Mouse (Mus musculus) fat pad, adult 2 months (tissue): ENCODE measurements around the gene Slc6a16.

Source experiments
- DNase-seq: peaks from one replicate; pipeline ENCODE4 v3.0.0-alpha.2; 2011; ENCODE audit warnings: low read depth, low spot score; ENCODE audit errors: extremely low read depth

The Slc6a16 gene

GRCm38 (mm10) chr7:45240633-45241388, at the start of gene Slc6a16:
Gene Slc6a16, plus strand, starts transcription at chr7:45241085.
- no peak for DNase-seq

GRCm38 (mm10) chr7:45191161-45191560, 49.7 kb upstream of the Slc6a16 start:
- no peak for DNase-seq

- no peak for DNase-seq
Measured at GRCm38 (mm10) chr7:45191803-45192363, 49.0 kb upstream of the Slc6a16 start.

DNA sequence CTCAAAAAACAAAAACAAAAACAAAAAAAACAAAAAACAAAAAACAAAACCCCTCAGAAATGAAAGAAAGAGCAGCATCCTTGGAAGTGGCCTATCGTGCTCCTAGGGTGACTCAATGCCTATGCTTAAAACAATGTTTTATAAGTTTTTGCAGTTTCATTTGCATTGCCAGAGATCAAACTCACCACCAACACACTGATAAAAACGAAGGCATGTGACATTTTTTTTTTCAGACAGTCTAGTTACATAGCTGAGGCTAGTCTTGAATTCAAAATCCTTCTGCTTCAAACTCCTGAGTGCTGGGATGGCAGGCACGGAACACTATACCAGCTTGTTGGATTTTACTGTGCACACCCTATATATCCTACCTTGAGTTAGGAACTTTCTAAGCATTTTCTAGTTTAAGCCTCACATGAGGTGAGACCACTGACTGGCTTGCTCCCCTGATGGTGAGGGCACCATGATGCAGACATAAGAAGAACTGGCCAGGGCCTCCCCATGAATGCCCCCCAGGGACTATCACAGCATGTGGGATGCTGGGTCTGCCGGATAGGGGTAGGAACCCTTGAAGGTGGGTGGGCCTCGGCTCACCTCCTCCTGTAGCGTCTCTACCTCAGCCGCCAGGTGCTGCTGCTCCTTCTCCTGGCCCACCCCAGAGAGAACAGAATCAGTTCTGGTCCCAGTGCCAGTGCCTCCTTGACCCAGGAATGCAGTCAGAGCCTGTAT, 48.1 kb upstream of the Slc6a16 start:
- DNase-seq = no peak

GRCm38 (mm10) chr7:45193406-45193805, 47.5 kb upstream of the Slc6a16 start:
- DNase-seq = no peak

DNA sequence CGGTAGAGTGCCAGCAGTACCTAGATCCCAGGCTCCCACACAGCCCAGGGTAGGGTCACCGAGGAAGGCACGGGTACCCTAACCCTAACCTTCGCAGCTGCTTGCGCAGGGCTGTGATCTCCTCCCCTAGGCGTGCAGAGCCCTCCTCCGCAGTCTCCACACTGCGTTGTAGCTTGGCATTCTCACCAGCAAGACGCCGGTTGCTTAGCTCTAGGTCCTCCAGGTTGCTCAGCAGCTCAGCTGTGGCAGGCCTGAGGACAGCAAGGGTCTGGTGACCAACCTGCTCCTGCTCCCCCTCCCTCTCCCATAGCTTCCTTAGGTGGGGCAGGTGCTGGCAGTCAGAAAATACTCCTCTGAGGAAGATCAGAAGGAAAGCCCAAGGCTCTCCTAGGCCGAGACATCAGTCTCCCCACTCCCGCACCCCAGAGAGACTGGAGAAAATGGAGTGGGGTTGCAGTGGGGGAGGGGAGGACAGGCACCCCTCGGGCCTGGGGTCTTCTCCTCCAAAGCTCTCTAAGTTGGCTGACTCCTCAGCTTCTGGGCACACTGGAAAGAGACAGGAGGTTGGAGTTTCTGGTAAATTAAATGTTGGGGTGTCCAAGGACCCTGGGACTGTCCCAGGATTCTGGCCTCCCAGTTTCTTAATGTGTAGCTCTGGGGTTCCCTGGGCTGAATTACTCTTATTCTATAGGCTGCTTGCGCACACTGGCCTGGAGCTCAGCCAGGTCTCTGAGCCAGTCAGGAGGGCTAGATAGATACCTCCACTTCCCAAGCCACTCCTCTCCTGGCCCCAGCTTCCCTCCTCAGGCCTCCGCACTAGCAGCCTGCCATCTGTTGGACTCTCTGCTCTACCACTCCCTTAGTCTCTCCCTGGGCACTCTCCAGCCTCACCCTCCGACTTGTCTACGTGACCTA, 46.8 kb upstream of the Slc6a16 start:
- no peak for DNase-seq

DNA sequence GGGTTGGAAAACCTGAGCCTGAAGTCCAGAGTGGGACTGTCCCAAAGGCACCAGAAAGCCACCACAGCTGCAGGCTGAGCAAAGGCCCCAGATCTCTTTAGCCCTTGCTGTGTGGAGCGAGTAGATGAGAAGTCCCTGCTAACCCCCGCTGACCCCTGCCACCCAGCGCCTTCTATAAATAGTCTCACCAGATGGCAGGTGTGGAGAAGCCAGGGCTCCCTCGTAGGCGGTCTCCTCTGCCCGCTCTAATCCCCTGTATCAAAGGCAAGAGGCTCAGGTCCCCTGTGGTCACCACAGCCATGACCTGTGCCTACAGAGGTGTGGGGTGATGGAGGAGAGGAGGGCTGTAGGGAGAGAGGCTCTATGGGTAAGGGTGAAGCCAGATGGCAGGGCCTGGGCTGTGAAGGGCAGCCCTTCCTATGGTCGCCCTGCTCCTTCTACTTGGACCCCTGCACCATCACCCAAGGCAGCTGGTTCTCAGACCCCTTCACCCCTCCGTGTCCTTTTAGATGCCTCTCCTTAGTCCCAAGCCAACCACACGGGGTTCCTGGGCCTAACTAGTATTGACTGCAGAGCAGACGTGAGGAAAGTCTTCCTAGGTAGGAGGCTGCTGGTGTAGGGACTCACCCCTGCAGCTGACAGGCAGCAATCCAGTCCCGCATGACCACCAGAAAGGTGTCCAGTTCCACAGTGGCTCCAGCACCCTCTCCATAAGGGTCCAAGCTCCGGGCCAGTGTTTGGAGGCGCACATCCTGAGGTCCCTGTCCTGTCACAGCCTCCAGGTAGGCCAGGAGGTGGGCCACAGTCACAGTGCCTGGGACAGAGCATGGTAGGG, 45.3 kb upstream of the Slc6a16 start:
- no peak for DNase-seq

DNA sequence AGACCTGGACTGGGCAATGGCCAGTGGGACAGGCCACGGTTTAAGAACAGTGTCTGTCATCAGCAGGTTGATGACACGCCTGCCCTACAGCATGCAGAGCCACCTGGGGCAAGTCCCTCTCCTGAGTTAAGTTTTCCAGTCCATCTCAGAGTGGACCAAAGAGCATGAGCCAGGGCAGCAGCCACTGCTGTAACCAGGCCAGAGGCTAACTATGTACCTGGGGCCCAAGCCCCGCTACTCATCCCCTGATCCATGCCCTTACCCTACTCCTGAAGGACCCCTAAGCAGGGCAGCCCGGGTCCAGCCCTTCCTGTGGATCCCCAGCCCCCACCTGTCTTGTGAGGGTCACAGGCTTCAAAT, 44.7 kb upstream of the Slc6a16 start:
- DNase-seq = no peak

GRCm38 (mm10) chr7:45196994-45197393, 43.9 kb upstream of the Slc6a16 start:
- no peak for DNase-seq

DNA sequence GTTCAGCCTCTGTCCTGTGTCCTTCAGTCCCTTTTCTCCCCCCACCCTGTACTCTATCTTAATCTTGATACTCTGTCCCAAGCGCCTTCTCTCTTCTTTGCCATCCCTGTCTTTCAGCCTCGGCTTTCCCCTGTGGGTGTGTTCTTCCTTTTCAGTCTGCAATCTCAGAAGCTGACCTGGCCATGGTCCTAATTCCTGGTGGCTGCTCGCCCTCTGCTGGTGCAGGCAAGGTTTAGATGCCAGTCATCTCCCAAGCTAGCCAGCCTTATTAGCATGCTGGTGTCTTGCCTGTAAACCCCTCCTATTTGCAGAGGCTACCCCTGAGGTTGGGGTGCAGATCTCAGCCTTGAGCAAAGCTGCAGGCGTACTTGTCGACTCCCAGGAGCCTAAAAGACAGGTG, 42.5 kb upstream of the Slc6a16 start:
- DNase-seq = no peak

GRCm38 (mm10) chr7:45198961-45199360, 41.9 kb upstream of the Slc6a16 start:
- no peak for DNase-seq

DNA sequence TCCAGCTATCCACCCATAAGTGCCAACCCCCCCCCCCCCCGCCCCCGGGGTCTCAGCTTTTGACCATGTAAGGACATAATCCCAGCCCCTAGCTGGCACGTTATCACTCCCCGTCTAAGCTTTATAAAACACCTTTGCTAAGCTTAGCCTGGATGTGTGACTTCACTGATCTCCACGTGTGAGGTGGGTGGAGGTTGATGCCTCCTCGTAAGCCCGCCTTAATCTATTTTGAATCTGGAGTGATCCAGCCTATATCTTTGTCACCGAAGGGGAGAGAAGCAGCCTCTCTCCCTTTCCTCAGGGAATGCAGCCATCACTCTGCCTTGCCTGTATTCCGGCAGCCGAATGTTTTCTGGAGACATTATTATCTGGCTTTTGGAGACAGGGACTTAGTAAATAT, 38.2 kb upstream of the Slc6a16 start:
- DNase-seq = no peak

DNA sequence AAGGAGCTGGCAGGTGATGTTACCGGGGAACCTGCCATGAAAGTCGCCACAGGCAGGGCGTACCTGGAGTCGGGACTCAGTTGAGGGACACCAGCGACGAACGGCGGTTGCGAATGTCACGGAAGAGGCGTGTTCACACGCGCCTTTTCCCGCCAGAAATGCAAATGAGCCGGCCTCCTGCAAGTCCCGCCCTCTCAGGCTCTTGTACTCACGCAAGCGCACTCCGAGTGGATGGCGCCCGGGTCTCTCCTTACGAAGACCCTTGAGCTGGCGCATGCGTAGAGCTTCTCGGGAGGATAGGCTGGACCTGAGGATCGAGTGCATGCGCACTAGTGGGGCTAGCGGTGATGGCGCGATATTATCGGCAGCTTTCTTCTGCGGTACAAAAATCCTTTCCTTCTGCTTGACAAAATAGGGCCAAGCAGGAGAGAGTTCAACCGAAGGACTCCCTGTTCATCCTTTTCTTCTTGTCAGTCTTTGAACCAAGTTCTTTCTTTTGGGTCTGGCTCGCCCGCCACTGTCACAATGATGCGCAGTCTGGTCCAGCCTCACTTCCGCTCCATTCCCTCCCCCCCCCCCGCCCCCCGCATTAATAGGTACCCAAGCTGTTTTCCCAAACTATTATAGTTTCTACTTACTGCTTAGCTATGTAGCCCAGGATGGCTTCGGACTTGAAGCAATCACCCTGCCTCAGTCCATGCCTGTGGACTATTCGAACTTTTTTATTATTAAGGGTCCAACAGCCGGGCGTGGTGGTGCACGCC, 36.3 kb upstream of the Slc6a16 start, which contains the start of gene Ccdc155:
TSS of gene Ccdc155 (minus strand) at position 513 of the 764 bp plus-strand sequence.
- DNase-seq = no peak

GRCm38 (mm10) chr7:45208260-45208659, 32.6 kb upstream of the Slc6a16 start:
- DNase-seq = no peak

- DNase-seq = no peak
Measured at GRCm38 (mm10) chr7:45211070-45211469, 29.8 kb upstream of the Slc6a16 start.

GRCm38 (mm10) chr7:45211851-45212251, 29.0 kb upstream of the Slc6a16 start, which contains the start of gene Dkkl1:
Gene Dkkl1, minus strand, starts transcription at chr7:45212147.
- DNase-seq = no peak

DNA sequence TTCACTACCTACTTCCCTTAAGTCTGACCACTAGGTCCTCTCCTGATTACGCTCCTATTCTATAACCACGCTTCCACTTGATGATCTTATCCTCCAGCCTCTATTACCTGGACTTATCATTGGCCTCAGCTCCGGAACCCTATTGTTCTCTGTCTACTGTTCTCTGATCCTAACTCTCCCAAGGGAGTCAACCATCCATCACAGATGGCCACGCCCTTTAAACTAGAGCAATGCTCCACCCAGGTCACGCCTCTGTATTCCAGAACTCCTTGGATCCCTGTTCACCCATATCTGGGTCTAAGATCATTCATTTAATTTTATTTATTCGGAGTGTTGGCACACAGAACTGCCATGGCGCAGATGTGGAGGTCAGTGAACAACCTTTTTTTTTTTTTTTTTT, 28.5 kb upstream of the Slc6a16 start:
- DNase-seq = no peak

- DNase-seq = no peak
Measured at GRCm38 (mm10) chr7:45213708-45214107, 27.2 kb upstream of the Slc6a16 start.

- no peak for DNase-seq
Measured at GRCm38 (mm10) chr7:45215673-45216441, 25.0 kb upstream of the Slc6a16 start, which contains the start of gene Tead2. Gene Tead2, plus strand, starts transcription at chr7:45215753.
